Mouse (Mus musculus) Muller cell, postnatal 12 days (primary cell): ENCODE measurements at regions not wholly inside any gene's neighbourhood (a gene's known extent, or its start where the extent isn't known, plus 50 kb on each side); places are given as distances from the start of the nearest gene placed in this dataset.
A peak's percentile ranks its signal among the peaks of the same experiment; 100 is the strongest.

Experiments used
- DNase-seq: peaks from one replicate; pipeline ENCODE4 v3.0.0-alpha.2; 2015; ENCODE audit errors: inconsistent ontology term

- DNase-seq = no peak
These were observed 3791.9 kb downstream of the 9330182O14Rik start for GRCm38 (mm10) chr15:43926034-43926433.

- DNase-seq = no peak
These were observed 3799.4 kb downstream of the 9330182O14Rik start for GRCm38 (mm10) chr15:43933608-43934007.

GRCm38 (mm10) chr15:43940424-43940823 is 3806.3 kb downstream of the 9330182O14Rik start:
- peak; percentile 27 for DNase-seq

- no peak for DNase-seq
These were observed 3806.7 kb downstream of the 9330182O14Rik start for GRCm38 (mm10) chr15:43940905-43941304.

- DNase-seq = peak; percentile 3
These were observed 3808.0 kb downstream of the 9330182O14Rik start for GRCm38 (mm10) chr15:43942002-43942660.

DNA sequence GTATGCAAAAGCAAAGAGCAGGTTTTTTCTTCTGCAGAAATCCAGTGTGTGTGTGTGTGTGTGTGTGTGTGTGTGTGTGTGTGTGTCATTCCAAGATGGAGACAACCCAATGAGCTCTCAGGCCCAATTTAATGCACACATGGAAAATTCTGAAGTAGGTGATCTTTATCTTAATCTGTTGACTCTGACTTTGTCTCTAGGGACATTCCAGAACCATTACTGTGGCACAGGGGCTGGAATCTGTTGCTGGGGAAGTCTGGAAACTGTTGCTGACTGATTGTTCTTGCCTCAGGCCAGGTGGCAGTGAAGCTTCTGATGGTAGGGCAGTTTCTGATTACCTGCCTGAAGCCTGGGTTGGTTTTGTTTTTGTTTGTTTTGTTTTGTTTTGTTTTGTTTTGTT is 3850.8 kb downstream of the 9330182O14Rik start:
- DNase-seq = no peak

GRCm38 (mm10) chr15:43991229-43991628 is 3857.1 kb downstream of the 9330182O14Rik start:
- DNase-seq = peak; percentile 31

DNA sequence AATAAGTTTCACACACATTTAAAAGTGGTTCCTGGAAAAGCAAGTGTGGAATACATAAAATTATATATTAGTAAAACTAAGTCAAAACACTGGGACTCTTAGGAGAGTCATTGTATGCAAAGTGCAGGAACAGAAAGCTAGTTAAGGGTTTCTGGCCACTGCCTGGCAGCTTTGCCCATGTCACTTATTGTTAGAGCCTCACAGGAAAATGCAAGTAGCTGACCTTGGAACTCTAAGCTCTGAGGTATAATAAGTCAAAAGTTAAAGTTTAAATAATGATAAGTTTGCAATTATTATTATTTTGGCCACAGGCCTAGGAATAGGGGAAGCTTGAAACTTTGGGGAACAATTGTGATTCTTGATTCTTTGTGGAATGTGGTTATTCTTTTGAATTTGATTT is 3858.8 kb downstream of the 9330182O14Rik start:
- DNase-seq = no peak

DNA sequence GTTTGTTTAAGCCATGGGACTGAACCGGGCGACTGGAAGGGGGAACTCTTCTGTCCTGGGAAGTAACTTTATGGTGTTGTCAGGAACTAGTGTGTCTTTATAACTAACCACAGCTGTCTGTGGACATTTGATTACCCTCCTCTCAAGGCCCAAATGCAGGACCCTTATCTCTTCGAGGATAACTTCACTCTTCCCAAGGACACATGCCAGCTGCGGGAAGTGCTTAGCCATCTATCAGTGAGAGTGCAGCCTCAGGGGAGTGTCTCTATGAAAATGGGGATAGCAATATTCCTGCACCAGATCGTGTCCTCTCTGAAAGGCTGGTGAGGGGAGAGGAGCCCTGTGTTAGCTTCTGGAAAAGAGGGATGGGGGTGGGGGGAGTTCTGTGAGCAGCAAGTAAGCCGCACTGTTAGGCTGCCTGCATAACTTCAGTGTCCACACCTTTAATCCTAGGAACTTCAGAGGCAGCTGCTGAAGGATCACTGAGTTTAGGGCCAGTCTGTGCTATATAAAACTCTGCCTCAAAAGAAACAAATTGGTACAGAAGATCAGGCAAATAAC is 3892.4 kb downstream of the 9330182O14Rik start:
- DNase-seq = no peak

- peak; percentile 13 for DNase-seq
These were observed 3901.7 kb downstream of the 9330182O14Rik start for GRCm38 (mm10) chr15:44035900-44036299.

GRCm38 (mm10) chr15:44037893-44038292 is 3903.7 kb downstream of the 9330182O14Rik start:
- DNase-seq = no peak

DNA sequence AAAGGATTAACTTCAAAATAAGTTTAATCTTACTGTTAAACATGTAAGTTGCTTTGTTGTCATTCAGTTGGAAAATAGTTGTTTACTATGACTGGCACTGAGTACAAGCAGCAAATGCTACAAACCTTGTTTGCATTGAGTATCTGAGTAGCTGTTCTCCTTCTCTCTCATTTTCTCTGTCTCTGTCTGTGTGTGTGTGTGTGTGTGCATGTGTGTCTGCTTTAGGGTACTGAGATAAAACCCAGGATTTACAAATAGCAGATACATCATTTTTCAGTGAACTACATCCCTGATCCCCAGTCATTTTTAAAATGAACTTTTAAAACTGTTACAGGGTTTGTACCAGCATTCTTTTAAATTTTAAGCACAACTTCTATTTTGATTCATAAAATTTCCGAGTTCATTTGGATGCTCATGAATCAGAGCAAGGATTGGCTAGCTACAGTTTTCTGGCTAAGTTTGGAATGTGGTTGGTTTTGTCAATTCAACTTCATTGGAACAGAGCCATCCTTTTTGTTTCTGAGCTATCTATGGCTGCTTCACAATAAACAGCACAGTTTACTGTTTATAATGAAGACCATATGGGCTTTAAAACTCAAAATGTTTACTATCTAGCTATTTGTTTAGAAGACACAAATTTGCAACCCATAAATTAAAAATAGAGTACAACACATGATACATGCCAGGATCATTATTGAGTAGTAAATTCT is 3916.6 kb downstream of the 9330182O14Rik start:
- DNase-seq = peak; percentile 83

- DNase-seq = no peak
These were observed 3930.7 kb downstream of the 9330182O14Rik start for GRCm38 (mm10) chr15:44064855-44065254.

DNA sequence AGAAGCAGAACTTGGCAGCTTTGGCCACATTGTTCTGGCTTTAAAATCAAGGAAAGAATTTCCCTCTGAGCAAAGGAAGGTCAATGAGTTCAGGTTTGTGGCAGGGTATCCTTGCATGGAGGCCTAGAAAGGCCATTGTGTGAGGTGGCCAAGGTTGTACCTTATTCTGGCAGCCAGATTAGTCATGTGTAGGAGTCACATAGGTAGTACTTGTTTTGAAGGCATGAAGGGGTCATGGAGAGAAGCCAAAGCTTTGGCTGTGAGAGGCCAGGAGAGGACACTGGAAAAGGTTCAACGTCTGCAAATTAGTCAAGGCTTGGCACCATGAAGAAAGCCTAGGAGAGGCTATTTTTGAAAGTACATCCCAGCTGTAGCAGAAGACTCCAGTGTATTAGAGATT is 3949.5 kb downstream of the 9330182O14Rik start:
- peak; percentile 82 for DNase-seq

DNA sequence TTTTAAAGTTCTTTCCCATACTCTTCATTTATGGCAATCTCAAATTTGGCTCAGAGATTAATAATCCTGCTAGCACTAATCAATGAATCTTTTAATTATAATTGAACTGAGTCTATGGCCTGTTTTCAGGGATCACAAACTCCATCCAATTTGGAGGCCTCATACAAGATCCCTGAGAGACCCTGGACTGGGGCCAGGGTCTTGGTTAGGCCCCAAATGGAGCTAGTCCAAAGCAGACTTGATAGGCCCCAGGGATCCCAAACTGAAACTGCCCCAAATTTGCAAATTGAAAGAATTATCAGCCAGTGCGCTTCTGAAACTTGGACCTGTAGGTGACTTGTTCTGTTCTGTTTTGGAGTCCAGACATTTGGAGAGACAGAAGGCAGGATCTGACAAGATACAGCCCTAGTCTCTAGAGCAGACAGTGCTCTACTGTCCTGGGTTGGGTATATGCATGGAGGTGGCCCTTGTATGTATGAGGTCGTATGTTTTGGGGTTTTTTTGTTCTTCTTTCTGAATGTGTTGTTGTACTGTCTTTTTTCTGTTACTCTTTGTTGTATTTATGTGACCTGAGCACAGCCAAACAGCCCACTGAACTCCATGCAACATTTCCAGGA is 3978.3 kb downstream of the 9330182O14Rik start:
- DNase-seq = peak; percentile 54

DNA sequence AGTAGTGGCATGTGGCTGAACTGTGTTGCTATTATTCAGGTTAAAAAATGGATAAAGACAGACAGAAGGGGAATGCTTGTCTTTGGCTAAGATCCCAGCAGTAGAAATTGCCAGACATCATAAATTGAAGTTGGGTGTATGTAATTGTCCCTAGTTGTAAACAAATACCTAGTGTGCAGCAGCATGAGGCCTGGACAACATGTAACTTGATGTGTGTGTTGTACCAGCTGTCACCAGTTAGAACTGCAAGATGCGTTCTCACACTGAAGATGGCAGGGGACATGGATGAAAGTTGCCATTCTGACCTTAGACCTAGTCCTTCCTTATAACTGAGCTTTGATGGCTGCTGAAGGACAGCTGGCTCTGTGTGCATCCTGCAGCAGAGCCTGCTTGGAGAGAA is 4000.0 kb downstream of the 9330182O14Rik start:
- no peak for DNase-seq
